Mouse (Mus musculus): ENCODE measurements at regions not wholly inside any gene's neighbourhood (a gene's known extent, or its start where the extent isn't known, plus 50 kb on each side); places are given as distances from the start of the nearest gene placed in this dataset.
"Not testable (repeated sequence)": the region's sequence is repeated elsewhere in the genome, so short reads cannot be mapped to it uniquely, and the experiment has no call there.

- DNase-seq: no peak
Measured at GRCm38 (mm10) chr5:13654173-13654572, 137.2 kb upstream of the Speer3 start.

GRCm38 (mm10) chr5:13658301-13658700 lies 133.1 kb upstream of the Speer3 start:
- not testable (repeated sequence) for DNase-seq

GRCm38 (mm10) chr5:13659514-13659913 lies 131.9 kb upstream of the Speer3 start:
- DNase-seq: no peak

GRCm38 (mm10) chr5:13667444-13667843 lies 124.0 kb upstream of the Speer3 start:
- no peak for DNase-seq

GRCm38 (mm10) chr5:13668840-13669239 lies 122.6 kb upstream of the Speer3 start:
- DNase-seq: no peak

GRCm38 (mm10) chr5:13690929-13691806 lies 100.3 kb upstream of the Speer3 start:
- DNase-seq: peak; percentile 14 to 45

GRCm38 (mm10) chr5:13694847-13695246 lies 96.6 kb upstream of the Speer3 start:
- DNase-seq: no peak

Data from kidney, postnatal 4 days (tissue).